Mouse (Mus musculus) olfactory bulb, adult 2 months (tissue): ENCODE measurements around the gene Col5a3.

Experiments
- CTCF ChIP-seq: fragments of 200-500 bp; IDR thresholded peaks from 2 replicates; pipeline ENCODE4 v1.5.1; 2012; ENCODE audit warnings: low read depth, mild to moderate bottlenecking, low read length, moderate library complexity; ENCODE audit not compliant: insufficient read depth
- POLR2A ChIP-seq: fragments of 200-500 bp; IDR thresholded peaks from 2 replicates; pipeline ENCODE4 v1.6.1; 2012; ENCODE audit warnings: mild to moderate bottlenecking, low read depth, low read length, moderate library complexity; ENCODE audit not compliant: insufficient read depth

GRCm38 (mm10) chr9:20810271-20810670 lies 4.6 kb downstream of the Col5a3 start:
- no peak for TF ChIP-seq POLR2A
- TF ChIP-seq CTCF, result no peak
